Mouse (Mus musculus) embryonic facial prominence, embryonic 13.5 days (tissue): Measurements from ENCODE around the gene Chrne. TPM values are rescaled to one million over a fixed set of nuclear protein-coding genes. Genes with fewer than 3 reads are reported as not detected.

Experiments
- ATAC-seq: fragments of 200-750 bp; cut with Nextera tagmentation; 2 replicates; pipeline ENCODE4 v1.8.0; 2017; ENCODE audit warnings: low read depth; ENCODE audit not compliant: insufficient number of reproducible peaks, insufficient read depth, low FRiP score, low TSS enrichment
- H3K27ac ChIP-seq: fragments of 300-500 bp; sonication (generic); 2 replicates; pipeline ENCODE4 v1.5.1; 2015; ENCODE audit warnings: moderate library complexity, mild to moderate bottlenecking, inconsistent platforms
- H3K27me3 ChIP-seq: fragments of 300-500 bp; sonication (generic); 2 replicates; pipeline ENCODE4 v1.6.1; 2015; ENCODE audit warnings: mild to moderate bottlenecking, inconsistent platforms
- H3K36me3 ChIP-seq: fragments of 300-500 bp; sonication (generic); 2 replicates; pipeline ENCODE4 v1.6.1; 2015; ENCODE audit warnings: mild to moderate bottlenecking, inconsistent platforms
- H3K4me1 ChIP-seq: fragments of 300-500 bp; sonication (generic); 2 replicates; pipeline ENCODE4 v1.6.1; 2015; ENCODE audit warnings: inconsistent platforms
- H3K4me2 ChIP-seq: fragments of 300-500 bp; sonication (generic); 2 replicates; pipeline ENCODE4 v1.6.1; 2015; ENCODE audit warnings: moderate library complexity, mild to moderate bottlenecking, inconsistent platforms
- H3K4me3 ChIP-seq: fragments of 300-500 bp; sonication (generic); 2 replicates; pipeline ENCODE4 v1.5.1; 2015; ENCODE audit warnings: mild to moderate bottlenecking, inconsistent platforms
- H3K9ac ChIP-seq: fragments of 300-500 bp; sonication (generic); 2 replicates; pipeline ENCODE4 v1.6.1; 2015; ENCODE audit warnings: mild to moderate bottlenecking, inconsistent platforms
- H3K9me3 ChIP-seq: fragments of 300-500 bp; sonication (generic); 2 replicates; pipeline ENCODE4 v1.6.1; 2016; ENCODE audit warnings: inconsistent platforms
- WGBS: fragments of 180-500 bp; shearing (Covaris S2); methylation state at CpG from one replicate; pipeline ENCODE4 v1.1.7; 2015; ENCODE audit warnings: mixed read lengths; 5-methylcytosine and 5-hydroxymethylcytosine counted together
- polyA plus RNA-seq: library from polyadenylated mRNA; unstranded; fragments of >200 nt; fragmentation: Nextera tagmentation; extraction: Ambion mirVana; gene quantifications from 2 replicates; pipeline ENCODE4 v1.2.1, GENCODE M21; 2015

Gene Chrne
- polyA plus RNA-seq, 1 experiment from 2014 or later, result not detected

GRCm38 (mm10) chr11:70651391-70651790 is 32.4 kb upstream of the Chrne start:
- ATAC-seq, result no peak
- Histone ChIP-seq H3K4me1 (peaks cover 60% of the 10 kb centered on the region), H3K36me3 (peaks cover 47% of the 10 kb centered on the region), H3K4me2 (peak overlapping the region; percentile 97), H3K27ac (no peak overlapping the region), H3K9ac (peak overlapping the region; percentile 27; the same call in 1 of the 2 replicates), H3K9me3 (no peaks in the 10 kb centered on the region), H3K27me3 (no peaks in the 10 kb centered on the region), H3K4me3 (peak overlapping the region; percentile 100; the same call in 1 of the 2 replicates)
- 75% methylated on average over 2 of the region's 2 CpGs for WGBS

GRCm38 (mm10) chr11:70650322-70651175 is 31.5 kb upstream of the Chrne start:
- H3K36me3 ChIP-seq, result peaks cover 50% of the 10 kb centered on the region
- WGBS, result 77% methylated on average over 12 of the region's 12 CpGs
- H3K27me3 ChIP-seq, result no peaks in the 10 kb centered on the region
- peaks cover 60% of the 10 kb centered on the region for H3K4me1 ChIP-seq
- H3K4me3 ChIP-seq, result no peak overlapping the region
- peak overlapping the region; percentile 27; the same call in 1 of the 2 replicates for H3K9ac ChIP-seq
- ATAC-seq, result no peak
- no peaks in the 10 kb centered on the region for H3K9me3 ChIP-seq
- peak overlapping the region; percentile 97; the same call in 1 of the 2 replicates for H3K4me2 ChIP-seq
- peak overlapping the region; percentile 48; the same call in 1 of the 2 replicates for H3K27ac ChIP-seq

GRCm38 (mm10) chr11:70649185-70649734 is 30.2 kb upstream of the Chrne start:
- Histone ChIP-seq H3K9ac (no peak overlapping the region), H3K27ac (no peak overlapping the region), H3K9me3 (no peaks in the 10 kb centered on the region), H3K36me3 (peaks cover 63% of the 10 kb centered on the region), H3K4me3 (peak overlapping the region; percentile 88), H3K4me1 (peaks cover 66% of the 10 kb centered on the region), H3K27me3 (no peaks in the 10 kb centered on the region), H3K4me2 (peak overlapping the region; percentile 97)
- ATAC-seq, result no peak
- WGBS, result 80% methylated on average over 8 of the region's 8 CpGs

GRCm38 (mm10) chr11:70648512-70648911 is 29.5 kb upstream of the Chrne start:
- Histone ChIP-seq H3K27ac (no peak overlapping the region), H3K27me3 (no peaks in the 10 kb centered on the region), H3K9me3 (no peaks in the 10 kb centered on the region), H3K4me3 (peak overlapping the region; percentile 88), H3K9ac (peak overlapping the region; percentile 93), H3K4me2 (peak overlapping the region; percentile 97), H3K4me1 (peaks cover 66% of the 10 kb centered on the region), H3K36me3 (peaks cover 69% of the 10 kb centered on the region)
- ATAC-seq, result no peak
- WGBS, result 81% methylated on average over 4 of the region's 4 CpGs

GRCm38 (mm10) chr11:70647716-70648420 is 28.9 kb upstream of the Chrne start:
- Histone ChIP-seq H3K9ac (peak overlapping the region; percentile 93), H3K27ac (peak overlapping the region; percentile 95), H3K4me3 (peak overlapping the region; percentile 88), H3K36me3 (peaks cover 72% of the 10 kb centered on the region), H3K4me2 (peak overlapping the region; percentile 97), H3K4me1 (peaks cover 63% of the 10 kb centered on the region), H3K27me3 (no peaks in the 10 kb centered on the region), H3K9me3 (no peaks in the 10 kb centered on the region)
- ATAC-seq, result no peak
- WGBS, result 4% methylated on average over 28 of the region's 28 CpGs

GRCm38 (mm10) chr11:70646691-70647650 is 28.0 kb upstream of the Chrne start, which contains the start of the genes Rnf167 and Slc25a11:
TSS of gene Rnf167 (plus strand) at chr11:70647235.
TSS of gene Slc25a11 (minus strand) at chr11:70647479.
- no peaks in the 10 kb centered on the region for H3K27me3 ChIP-seq
- H3K4me2 ChIP-seq, result peak within 1 kb of the TSS; percentile 97
- H3K9ac ChIP-seq, result peak within 1 kb of the TSS; percentile 94
- H3K4me3 ChIP-seq, result peak within 1 kb of the TSS; percentile 88
- no peaks in the 10 kb centered on the region for H3K9me3 ChIP-seq
- WGBS, result under 1% methylated on average over 63 of the region's 63 CpGs
- H3K36me3 ChIP-seq, result peaks cover 66% of the 10 kb centered on the region
- peaks cover 54% of the 10 kb centered on the region for H3K4me1 ChIP-seq
- ATAC-seq, result peak; percentile 78
- H3K27ac ChIP-seq, result peak within 1 kb of the TSS; percentile 95

GRCm38 (mm10) chr11:70646259-70646555 is 27.2 kb upstream of the Chrne start:
- Histone ChIP-seq H3K27ac (peak overlapping the region; percentile 93), H3K4me3 (peak overlapping the region; percentile 88), H3K9ac (peak overlapping the region; percentile 94), H3K36me3 (peaks cover 59% of the 10 kb centered on the region), H3K27me3 (no peaks in the 10 kb centered on the region), H3K4me2 (peak overlapping the region; percentile 92), H3K9me3 (no peaks in the 10 kb centered on the region), H3K4me1 (peaks cover 48% of the 10 kb centered on the region)
- ATAC-seq, result no peak; the same call in 1 of the 2 replicates
- WGBS, result 11% methylated on average over 3 of the region's 3 CpGs

GRCm38 (mm10) chr11:70645461-70646258 is 26.6 kb upstream of the Chrne start:
- no peak for ATAC-seq
- WGBS, result 91% methylated on average over 12 of the region's 12 CpGs
- H3K9ac ChIP-seq, result peak overlapping the region; percentile 94
- H3K27me3 ChIP-seq, result no peaks in the 10 kb centered on the region
- peak overlapping the region; percentile 92 for H3K4me2 ChIP-seq
- H3K9me3 ChIP-seq, result no peaks in the 10 kb centered on the region
- H3K4me3 ChIP-seq, result peak overlapping the region; percentile 88
- peaks cover 53% of the 10 kb centered on the region for H3K36me3 ChIP-seq
- H3K27ac ChIP-seq, result 0 out of 2 replicates have a peak overlapping the region, but pooled peaks have one; percentile 93
- peaks cover 42% of the 10 kb centered on the region for H3K4me1 ChIP-seq

- ATAC-seq, result no peak
- H3K36me3 ChIP-seq, result peaks cover 43% of the 10 kb centered on the region
- no peak overlapping the region for H3K9ac ChIP-seq
- no peaks in the 10 kb centered on the region for H3K9me3 ChIP-seq
- 94% methylated on average over 8 of the region's 8 CpGs for WGBS
- H3K4me1 ChIP-seq, result peaks cover 34% of the 10 kb centered on the region
- no peak overlapping the region for H3K4me3 ChIP-seq
- H3K27me3 ChIP-seq, result no peaks in the 10 kb centered on the region
- no peak overlapping the region for H3K4me2 ChIP-seq
- no peak overlapping the region for H3K27ac ChIP-seq
Observed at GRCm38 (mm10) chr11:70644564-70645103, 25.6 kb upstream of the Chrne start.

GRCm38 (mm10) chr11:70643051-70643450 is 24.0 kb upstream of the Chrne start:
- Histone ChIP-seq H3K9ac (no peak overlapping the region), H3K4me3 (no peak overlapping the region), H3K27me3 (no peaks in the 10 kb centered on the region), H3K9me3 (no peaks in the 10 kb centered on the region), H3K4me2 (no peak overlapping the region), H3K4me1 (peaks cover 18% of the 10 kb centered on the region), H3K36me3 (peaks cover 28% of the 10 kb centered on the region), H3K27ac (no peak overlapping the region)
- ATAC-seq, result no peak
- WGBS, result 92% methylated on average over 6 of the region's 6 CpGs
